Comparison of ENCODE assay signal across 15 mouse cellular contexts in genomic region chr10:94611969-94612440, GRCm38 (mm10).
DNase-seq lines count a peak whose midpoint lies in the region; ATAC-seq lines count a peak whose summit lies in the region.
"Had no signal": no experiment of that assay in that cellular context is flagged by ENCODE, and none has a peak within 500 bp of the region (broad histone marks: within the 10 kb centered on the region; RNA-seq: fewer than 3 reads in every experiment).

No protein-coding gene starts in this region.

- no peaks in the 10 kb centered on the region for H3K27me3 ChIP-seq in heart, embryonic 16.5 days (ENCODE audit: control insufficient read depth, insufficient read depth, low read length)
- no peaks in the 10 kb centered on the region for H3K27me3 ChIP-seq in midbrain, embryonic 15.5 days (replicated peaks)
- H3K27me3 ChIP-seq: embryonic facial prominence, embryonic 12.5 days; intestine, embryonic 15.5 days; kidney, embryonic 15.5 days; liver, embryonic 12.5 days had no signal

- peak; percentile 90 to 96 for DNase-seq in cerebellum, postnatal 10 days
- no peak for DNase-seq in cerebellum, adult 11-12 months
- no peak for DNase-seq in heart, adult 8-10 months (ENCODE audit: low spot score)
- DNase-seq in left cerebral cortex, postnatal 4 days = peak; percentile 95
- no peak for DNase-seq in left cerebral cortex, adult 9 months (ENCODE audit: low spot score in 2 of 2)
- DNase-seq in urinary bladder, adult 18-20 months (ENCODE audit: low spot score in 2 of 2) = no peak
- DNase-seq: retina, postnatal 1 day; thymus, postnatal 25 days had no signal

- H3K4me2 ChIP-seq in heart, embryonic 16.5 days (ENCODE audit: low read depth, low read length) = no peak overlapping the region
- H3K4me2 ChIP-seq in midbrain, embryonic 15.5 days = no peak overlapping the region
- H3K4me2 ChIP-seq: embryonic facial prominence, embryonic 12.5 days; intestine, embryonic 15.5 days; kidney, embryonic 15.5 days; liver, embryonic 12.5 days had no signal

- intact Hi-C loops in left cerebral cortex, postnatal 4 days (cut with DNase I) = loop anchor here (5.0 kb wide), 1 partner anchor 205 kb away; no protein-coding TSS in a partner anchor

- H3K9me3 ChIP-seq in heart, embryonic 16.5 days (replicated peaks; ENCODE audit: control insufficient read depth, low read length) = no peaks in the 10 kb centered on the region
- H3K9me3 ChIP-seq in midbrain, embryonic 15.5 days = no peaks in the 10 kb centered on the region
- H3K9me3 ChIP-seq: embryonic facial prominence, embryonic 12.5 days; intestine, embryonic 15.5 days; kidney, embryonic 15.5 days; liver, embryonic 12.5 days had no signal

- WGBS in heart, embryonic 16.5 days = 57% methylated on average over 4 of the region's 4 CpGs
- 65% methylated on average over 4 of the region's 4 CpGs for WGBS in midbrain, embryonic 15.5 days

- no peak overlapping the region for H3K9ac ChIP-seq in heart, embryonic 16.5 days (ENCODE audit: low read length)
- H3K9ac ChIP-seq in midbrain, embryonic 15.5 days = no peak overlapping the region
- H3K9ac ChIP-seq: embryonic facial prominence, embryonic 12.5 days; intestine, embryonic 15.5 days; kidney, embryonic 15.5 days; liver, embryonic 12.5 days had no signal

- no peaks in the 10 kb centered on the region for H3K4me1 ChIP-seq in heart, embryonic 16.5 days (ENCODE audit: control insufficient read depth, insufficient read depth, low read length)
- peaks cover 14% of the 10 kb centered on the region for H3K4me1 ChIP-seq in midbrain, embryonic 15.5 days
- H3K4me1 ChIP-seq: embryonic facial prominence, embryonic 12.5 days; intestine, embryonic 15.5 days; kidney, embryonic 15.5 days; liver, embryonic 12.5 days had no signal

- H3K4me3 ChIP-seq in heart, embryonic 16.5 days (ENCODE audit: low read length) = no peak overlapping the region
- no peak overlapping the region for H3K4me3 ChIP-seq in midbrain, embryonic 15.5 days
- H3K4me3 ChIP-seq: embryonic facial prominence, embryonic 12.5 days; intestine, embryonic 15.5 days; kidney, embryonic 15.5 days; liver, embryonic 12.5 days had no signal

- no peaks in the 10 kb centered on the region for H3K36me3 ChIP-seq in heart, embryonic 16.5 days (ENCODE audit: control insufficient read depth, insufficient read depth)
- no peaks in the 10 kb centered on the region for H3K36me3 ChIP-seq in midbrain, embryonic 15.5 days (replicated peaks)
- H3K36me3 ChIP-seq: embryonic facial prominence, embryonic 12.5 days; intestine, embryonic 15.5 days; kidney, embryonic 15.5 days; liver, embryonic 12.5 days had no signal

- H3K27ac ChIP-seq in heart, embryonic 16.5 days (ENCODE audit: low read length) = no peak overlapping the region
- peak overlapping the region; percentile 53; the same call in 1 of the 2 replicates for H3K27ac ChIP-seq in midbrain, embryonic 15.5 days
- H3K27ac ChIP-seq: embryonic facial prominence, embryonic 12.5 days; intestine, embryonic 15.5 days; kidney, embryonic 15.5 days; liver, embryonic 12.5 days had no signal

- peak; percentile 78 for ATAC-seq in heart, embryonic 16.5 days (replicated peaks; ENCODE audit: extremely low read depth, insufficient read depth, low FRiP score)
- no peak for ATAC-seq in midbrain, embryonic 15.5 days (replicated peaks)
- ATAC-seq: intestine, embryonic 15.5 days; liver, embryonic 12.5 days; lung, postnatal 0 days had no signal

Comparison
In these comparisons a context has a peak if more than half of its experiments do, and no peak if none do; other contexts are left out.
1. DNase-seq: peak in cerebellum, postnatal 10 days (2 of 2) and left cerebral cortex, postnatal 4 days (single experiment); none in cerebellum, adult 11-12 months (single experiment), heart, adult 8-10 months (single experiment), left cerebral cortex, adult 9 months (0 of 2) and urinary bladder, adult 18-20 months (0 of 2).